Mouse (Mus musculus) liver, embryonic 14.5 days (tissue): ENCODE measurements around the gene Gcgr. TPM values are rescaled to one million over a fixed set of nuclear protein-coding genes. Genes with fewer than 3 reads are reported as not detected.

Experiments
- ATAC-seq: fragments of 200-750 bp; cut with Nextera tagmentation; 2 replicates; pipeline ENCODE4 v1.8.0; 2017; ENCODE audit warnings: moderate number of reproducible peaks, mild to moderate bottlenecking, moderate library complexity; ENCODE audit not compliant: insufficient read depth
- DNase-seq, 3 experiments: peaks; one replicate each; pipeline ENCODE4 v3.0.0-alpha.2; 2012 to 2013; ENCODE audit warnings: low read depth in 3 of 3, low spot score in 3 of 3
- H3K27ac ChIP-seq: fragments of 300-500 bp; sonication (generic); 2 replicates; pipeline ENCODE4 v1.5.1; 2014; ENCODE audit warnings: moderate library complexity, mild to moderate bottlenecking, control low read depth, inconsistent platforms
- H3K27me3 ChIP-seq: fragments of 300-500 bp; sonication (generic); 2 replicates; pipeline ENCODE4 v1.6.1; 2014; ENCODE audit warnings: mild to moderate bottlenecking, low read length, moderate library complexity; ENCODE audit not compliant: control insufficient read depth, insufficient read depth
- H3K36me3 ChIP-seq: fragments of 300-500 bp; sonication (generic); replicated peaks from 2 replicates; pipeline ENCODE4 v1.6.1; 2014; ENCODE audit warnings: low read depth; ENCODE audit not compliant: control insufficient read depth, insufficient read depth
- H3K4me1 ChIP-seq, 2 experiments: fragments of 200-500 bp in 1 of 2; fragments of 300-500 bp in 1 of 2; sonication (generic) in 1 of 2; replicated peaks; 2 replicates each; pipeline ENCODE4 v1.6.1; 2012 to 2014; ENCODE audit warnings: antibody characterized with exemption in 1 of 2, inconsistent platforms in 1 of 2, low read length in 1 of 2; ENCODE audit not compliant: control insufficient read depth in 2 of 2, insufficient read depth in 2 of 2
- H3K4me2 ChIP-seq: fragments of 300-500 bp; sonication (generic); 2 replicates; pipeline ENCODE4 v1.6.1; 2014; ENCODE audit warnings: low read depth, mild to moderate bottlenecking, control low read depth, moderate library complexity
- H3K4me3 ChIP-seq, 2 experiments: fragments of 200-500 bp in 1 of 2; fragments of 300-500 bp in 1 of 2; sonication (generic) in 1 of 2; 2 replicates each; pipeline ENCODE4 v1.5.1; 2012 to 2014; ENCODE audit warnings: low read depth in 2 of 2, low read length in 2 of 2, mild to moderate bottlenecking in 2 of 2, control low read depth in 1 of 2, inconsistent platforms in 1 of 2, moderate library complexity in 1 of 2; ENCODE audit not compliant: insufficient read depth in 1 of 2
- H3K9ac ChIP-seq: fragments of 300-500 bp; sonication (generic); replicated peaks from 2 replicates; pipeline ENCODE4 v1.6.1; 2014; ENCODE audit warnings: mild to moderate bottlenecking, control low read depth, moderate library complexity
- H3K9me3 ChIP-seq: fragments of 300-500 bp; sonication (generic); 2 replicates; pipeline ENCODE4 v1.6.1; 2016; ENCODE audit warnings: low read length, mixed read lengths; ENCODE audit not compliant: control insufficient read depth
- CTCF ChIP-seq: IDR thresholded peaks from 2 replicates; pipeline ENCODE4 v1.5.1; 2016; ENCODE audit warnings: antibody characterized with exemption, low read depth, control low read depth
- EP300 ChIP-seq: IDR thresholded peaks from 2 replicates; pipeline ENCODE4 v1.6.1; 2016; ENCODE audit warnings: antibody characterized with exemption, low read depth
- WGBS: fragments of 180-500 bp; shearing (Covaris S2); extraction: QIAGEN DNeasy Blood & Tissue Kit; methylation state at CpG from one replicate; pipeline ENCODE4 v1.1.7; 2014; ENCODE audit not compliant: insufficient replicate concordance; 5-methylcytosine and 5-hydroxymethylcytosine counted together
- polyA plus RNA-seq, 2 experiments: library from polyadenylated mRNA; depleted of rRNA in 1 of 2; stranded (reverse) in 1 of 2; unstranded in 1 of 2; fragments of >200 nt; fragmentation: Nextera tagmentation in 1 of 2; extraction: Ambion mirVana in 1 of 2; gene quantifications; 2 replicates each; pipeline versions ENCODE4 v1.2.1 to v1.2.3; 2012 to 2014

Gene Gcgr
- polyA plus RNA-seq, 2 experiments, result 11.6 to 19.8 TPM

GRCm38 (mm10) chr11:120538955-120539284 is 8.4 kb downstream of the Gcgr start:
- DNase-seq (no peak), ATAC-seq (no peak)
- Histone ChIP-seq H3K27me3 (no peaks in the 10 kb centered on the region), H3K9me3 (no peaks in the 10 kb centered on the region), H3K36me3 (no peaks in the 10 kb centered on the region), H3K4me2 (no peak overlapping the region), H3K4me1 (peaks cover 0 to 7% of the 10 kb centered on the region in 2 experiments; a peak in 1 of 4 replicates), H3K9ac (no peak overlapping the region), H3K27ac (no peak overlapping the region), H3K4me3 (no peak overlapping the region)
- WGBS, result 25% methylated on average over 8 of the region's 8 CpGs
- TF ChIP-seq CTCF, result no peak
- TF ChIP-seq EP300, result no peak

- H3K27ac ChIP-seq, result no peak overlapping the region
- TF ChIP-seq CTCF (no peak), EP300 (no peak)
- ATAC-seq, result peak; percentile 50
- no peaks in the 10 kb centered on the region for H3K9me3 ChIP-seq
- H3K27me3 ChIP-seq, result no peaks in the 10 kb centered on the region
- peaks cover 0 to 7% of the 10 kb centered on the region in 2 experiments; a peak in 1 of 4 replicates for H3K4me1 ChIP-seq
- H3K36me3 ChIP-seq, result no peaks in the 10 kb centered on the region
- WGBS, result 41% methylated on average over 10 of the region's 10 CpGs
- H3K9ac ChIP-seq, result no peak overlapping the region; the same call in 1 of the 2 replicates
- no peak for DNase-seq
- no peak overlapping the region for H3K4me3 ChIP-seq
- H3K4me2 ChIP-seq, result no peak overlapping the region
Observed at GRCm38 (mm10) chr11:120539285-120540014, 9.0 kb downstream of the Gcgr start.

- DNase-seq, result no peak
- H3K4me2 ChIP-seq, result no peak overlapping the region
- no peak overlapping the region for H3K9ac ChIP-seq
- H3K27me3 ChIP-seq, result no peaks in the 10 kb centered on the region
- no peaks in the 10 kb centered on the region for H3K9me3 ChIP-seq
- peaks cover 0 to 7% of the 10 kb centered on the region in 2 experiments; a peak in 1 of 4 replicates for H3K4me1 ChIP-seq
- no peak for ATAC-seq
- TF ChIP-seq EP300 (no peak), CTCF (peak; percentile 77)
- no peaks in the 10 kb centered on the region for H3K36me3 ChIP-seq
- 44% methylated on average over 4 of the region's 4 CpGs for WGBS
- no peak overlapping the region for H3K4me3 ChIP-seq
- no peak overlapping the region for H3K27ac ChIP-seq
Observed at GRCm38 (mm10) chr11:120541907-120542306, 11.4 kb downstream of the Gcgr start.

GRCm38 (mm10) chr11:120542376-120542775 is 11.9 kb downstream of the Gcgr start:
- no peak overlapping the region for H3K9ac ChIP-seq
- ATAC-seq (no peak), DNase-seq (no peak)
- no peak overlapping the region for H3K27ac ChIP-seq
- TF ChIP-seq EP300 (no peak), CTCF (no peak)
- no peaks in the 10 kb centered on the region for H3K9me3 ChIP-seq
- H3K36me3 ChIP-seq, result no peaks in the 10 kb centered on the region
- H3K4me3 ChIP-seq, result no peak overlapping the region
- H3K4me1 ChIP-seq, result peaks cover 0 to 9% of the 10 kb centered on the region in 2 experiments; a peak in 2 of 4 replicates
- WGBS, result 72% methylated on average over 6 of the region's 6 CpGs
- H3K27me3 ChIP-seq, result no peaks in the 10 kb centered on the region
- no peak overlapping the region for H3K4me2 ChIP-seq

GRCm38 (mm10) chr11:120545964-120546363 is 15.5 kb downstream of the Gcgr start:
- Histone ChIP-seq H3K36me3 (no peaks in the 10 kb centered on the region), H3K4me3 (no peak overlapping the region), H3K27me3 (no peaks in the 10 kb centered on the region), H3K9ac (no peak overlapping the region), H3K9me3 (no peaks in the 10 kb centered on the region), H3K27ac (no peak overlapping the region), H3K4me1 (peaks cover 14 to 25% of the 10 kb centered on the region in 2 experiments), H3K4me2 (no peak overlapping the region)
- no peak for DNase-seq
- 77% methylated on average over 3 of the region's 3 CpGs for WGBS
- no peak for TF ChIP-seq EP300
- TF ChIP-seq CTCF, result no peak
- ATAC-seq, result no peak
